Mouse (Mus musculus): ENCODE measurements at regions not wholly inside any gene's neighbourhood (a gene's known extent, or its start where the extent isn't known, plus 50 kb on each side); places are given as distances from the start of the nearest gene placed in this dataset.

DNA sequence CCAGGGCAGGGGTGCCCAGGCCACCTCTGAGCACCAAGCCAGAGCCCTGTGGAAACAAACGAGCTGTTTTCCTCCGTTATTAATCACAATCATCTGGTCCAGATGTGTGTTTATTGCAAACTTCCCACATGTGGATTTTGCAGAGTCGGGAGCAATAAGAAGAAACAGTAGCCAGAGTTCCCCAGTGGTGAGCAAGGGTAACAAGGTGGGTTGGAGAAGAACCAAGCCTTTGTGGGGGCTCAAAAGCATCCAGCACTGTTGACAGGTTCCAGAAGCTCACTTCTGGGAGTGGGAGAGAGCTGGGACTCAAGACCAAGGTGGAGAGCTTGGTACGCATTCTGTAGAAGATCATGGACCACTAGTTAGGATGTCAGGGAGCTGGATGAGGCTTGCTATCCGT, 63.6 kb downstream of the Hif1an start:
- DNase-seq: no peak

DNA sequence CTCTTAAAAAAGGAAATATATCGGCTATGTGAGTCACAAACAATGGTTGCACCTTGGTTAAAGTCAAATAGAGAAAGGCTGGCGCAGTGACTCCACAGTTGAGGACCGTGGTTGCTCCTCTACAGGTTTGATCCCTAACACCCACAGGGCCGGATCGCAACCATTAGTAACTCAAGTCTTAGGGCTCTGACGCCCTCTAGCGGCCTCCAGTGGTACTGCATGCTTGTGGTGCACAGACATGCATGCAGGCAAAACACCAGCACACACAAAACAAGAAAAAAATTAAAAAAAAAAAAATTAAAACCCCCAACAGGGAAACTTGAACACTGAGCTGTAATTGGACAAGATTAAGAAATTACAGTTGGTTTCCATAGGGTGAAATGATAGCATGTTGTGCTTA, 67.1 kb downstream of the Hif1an start:
- DNase-seq: no peak

DNA sequence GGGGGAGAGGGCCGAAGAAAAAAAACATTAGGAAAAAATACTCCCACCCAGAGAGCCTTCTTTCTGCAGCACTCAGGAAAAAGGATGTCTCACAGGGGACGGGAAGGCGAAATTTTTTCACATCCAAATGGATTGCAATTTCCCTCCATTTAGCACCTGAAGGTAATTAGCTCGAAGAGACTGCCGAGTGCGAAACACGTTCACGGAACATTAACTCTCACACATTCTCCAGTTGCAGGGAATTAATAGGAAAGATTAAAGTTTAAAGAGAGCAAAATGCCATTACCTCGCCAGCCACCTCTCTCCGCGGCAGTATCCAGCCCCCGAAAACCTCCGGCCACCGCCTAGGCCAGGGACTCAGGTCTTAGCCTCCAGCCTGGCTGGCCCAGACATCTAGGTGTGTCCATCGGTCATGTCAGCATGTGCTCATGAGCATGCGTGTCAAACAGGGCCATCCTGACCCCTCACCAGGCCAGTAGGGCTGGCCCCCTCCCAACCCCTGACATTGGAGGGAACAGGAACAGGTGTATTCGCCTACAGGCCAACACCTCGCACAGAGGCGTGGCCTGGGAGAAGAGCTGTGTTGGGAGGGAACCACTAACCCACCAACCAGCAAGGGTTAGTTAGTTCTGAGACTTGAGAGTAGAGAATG, 68.8 kb downstream of the Hif1an start:
- peak; percentile 43 to 68 for DNase-seq

DNA sequence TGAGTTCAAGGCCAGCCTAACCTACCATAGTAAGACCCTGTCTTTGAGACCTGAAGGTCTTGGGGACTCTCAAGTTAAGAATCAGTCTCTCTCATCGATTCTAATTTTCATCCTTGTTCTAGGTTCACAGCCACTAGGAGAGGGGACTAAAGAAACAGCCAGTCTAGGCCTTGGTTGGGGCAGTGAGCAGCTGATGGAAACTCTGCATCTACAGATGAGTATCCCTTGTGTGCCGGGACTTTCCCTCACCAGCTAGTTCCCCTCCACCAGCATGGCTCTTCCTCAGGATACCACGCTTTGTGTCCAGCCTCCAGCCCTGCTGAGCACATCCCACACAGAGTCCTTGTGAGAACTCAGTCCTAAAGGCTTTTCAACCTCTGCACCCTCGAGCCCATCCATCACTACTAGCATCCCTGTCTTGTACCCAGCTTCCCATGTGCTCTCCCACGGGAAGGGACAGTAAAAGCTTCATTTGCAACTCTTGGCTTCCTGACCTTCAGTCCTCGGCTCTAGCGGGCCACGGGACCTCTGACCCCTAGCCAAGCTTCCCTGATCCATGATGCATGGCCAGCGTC, 74.6 kb downstream of the Hif1an start:
- peak in 1 of 2 experiments; percentile 46 for DNase-seq

DNA sequence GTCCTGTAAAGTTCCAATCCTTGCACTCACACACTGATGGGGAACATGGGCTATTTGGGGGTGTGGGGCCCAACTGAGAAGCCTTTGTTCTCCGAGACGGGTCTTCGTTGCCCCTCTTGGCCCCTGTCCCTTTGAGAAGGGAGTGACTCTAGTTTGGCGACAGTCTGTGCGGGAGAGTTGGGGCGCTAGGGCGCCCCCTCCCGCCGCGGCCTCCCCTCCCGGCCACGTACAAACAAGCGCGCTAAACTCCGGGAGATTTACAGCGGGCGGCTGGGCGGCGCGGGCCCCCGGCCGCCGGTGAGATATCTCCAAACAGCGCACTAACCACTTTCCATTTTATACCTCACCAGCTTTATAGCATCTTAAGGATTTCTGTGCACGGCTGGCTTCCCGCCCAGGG, 77.4 kb downstream of the Hif1an start:
- peak; percentile 42 to 60 for DNase-seq

DNA sequence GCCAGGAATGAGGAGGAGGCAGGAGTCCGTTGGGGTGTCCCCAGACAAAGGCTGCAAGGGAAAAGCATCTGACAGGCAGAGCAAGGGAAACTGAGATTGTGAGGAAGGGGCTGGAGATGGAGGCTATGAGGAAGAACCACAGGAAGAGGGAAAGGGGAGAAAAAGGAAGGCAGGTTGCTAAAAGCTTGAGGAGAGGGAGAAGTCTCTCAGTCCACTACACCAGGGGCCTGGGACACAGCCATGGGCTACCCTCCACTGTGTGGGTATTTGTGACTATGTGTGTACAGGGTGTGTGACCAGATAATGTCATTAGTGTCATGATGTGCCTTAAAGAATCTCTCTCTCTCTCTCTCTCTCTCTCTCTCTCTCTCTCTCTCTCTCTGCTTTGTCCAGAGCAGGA, 77.9 kb downstream of the Hif1an start:
- no peak for DNase-seq

DNA sequence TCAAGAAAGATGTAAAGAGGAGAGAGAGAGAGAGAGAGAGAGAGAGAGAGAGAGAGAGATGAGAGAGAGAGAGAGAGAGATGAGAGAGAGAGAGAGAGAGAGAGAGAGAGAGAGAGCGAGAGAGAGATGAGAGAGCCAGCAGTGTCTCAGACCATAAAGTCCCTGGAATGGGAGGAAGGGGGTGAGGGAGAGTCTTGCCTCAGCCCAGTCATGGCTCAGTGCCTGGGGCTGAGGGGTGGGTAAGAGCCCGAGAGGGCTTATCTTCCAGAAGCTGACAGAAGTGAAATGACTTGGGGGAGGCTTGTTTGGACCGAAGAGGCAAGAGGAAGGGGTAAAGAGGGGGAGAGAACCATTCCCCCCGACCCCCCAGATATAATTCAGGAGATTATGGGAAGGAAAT, 79.6 kb downstream of the Hif1an start:
- peak in 1 of 2 experiments; percentile 52 for DNase-seq

DNA sequence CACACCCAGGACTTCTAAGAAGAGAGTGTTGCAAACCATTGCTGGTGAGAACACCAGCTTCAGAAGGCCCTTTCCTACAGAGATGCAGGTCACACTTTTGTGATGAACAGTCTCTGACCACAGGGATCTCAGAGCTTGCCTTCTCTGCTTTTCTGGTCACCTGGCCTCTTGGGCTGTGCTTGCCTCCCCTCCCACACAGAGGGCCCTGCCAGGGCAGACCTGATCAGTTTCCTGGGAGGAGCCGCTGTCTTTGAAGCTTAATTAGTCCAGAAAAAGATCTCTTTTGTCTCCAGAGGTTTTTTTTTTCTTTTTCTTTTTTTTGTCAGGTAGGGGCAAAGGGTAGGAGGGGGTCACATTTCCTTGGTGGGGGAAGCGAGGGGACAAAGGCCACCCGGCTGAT, 81.7 kb downstream of the Hif1an start:
- peak in 1 of 2 experiments; percentile 50 for DNase-seq

DNA sequence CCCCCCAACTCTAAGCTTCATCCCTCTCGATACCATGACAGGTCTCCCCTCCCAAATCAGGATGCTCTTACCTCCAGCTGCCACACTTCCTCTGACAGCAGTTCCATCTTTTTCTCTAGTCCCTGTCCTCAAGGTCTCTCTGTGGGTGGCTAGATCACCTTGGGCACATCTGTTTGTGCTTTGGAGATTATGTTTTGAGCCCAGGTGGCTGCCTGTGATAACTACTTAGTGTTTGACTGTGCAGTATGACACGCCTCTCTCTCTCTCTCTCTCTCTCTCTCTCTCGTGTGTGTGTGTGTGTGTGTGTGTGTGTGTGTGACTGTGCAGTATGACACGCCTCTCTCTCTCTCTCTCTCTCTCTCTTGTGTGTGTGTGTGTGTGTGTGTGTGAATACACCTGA, 82.3 kb downstream of the Hif1an start:
- no peak for DNase-seq

DNA sequence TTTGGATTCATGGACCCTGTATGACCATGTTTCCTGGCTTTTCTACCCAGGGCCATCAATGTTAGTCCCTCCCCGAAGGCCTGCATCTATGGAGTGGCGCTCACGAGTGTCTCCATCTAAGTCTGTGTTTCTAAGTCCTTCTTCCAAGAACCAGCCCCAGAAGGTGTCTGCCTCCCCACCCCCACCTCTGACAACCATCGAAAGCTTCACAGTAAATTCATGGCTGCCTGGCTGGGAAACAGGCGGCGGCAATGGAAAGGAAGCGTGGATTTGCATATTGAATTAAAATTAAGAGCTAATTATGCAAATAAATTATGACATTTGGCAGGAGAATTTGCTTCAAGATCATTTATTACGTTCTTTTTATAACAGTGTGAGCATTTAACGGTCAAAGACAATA, 83.9 kb downstream of the Hif1an start:
- no peak for DNase-seq

DNA sequence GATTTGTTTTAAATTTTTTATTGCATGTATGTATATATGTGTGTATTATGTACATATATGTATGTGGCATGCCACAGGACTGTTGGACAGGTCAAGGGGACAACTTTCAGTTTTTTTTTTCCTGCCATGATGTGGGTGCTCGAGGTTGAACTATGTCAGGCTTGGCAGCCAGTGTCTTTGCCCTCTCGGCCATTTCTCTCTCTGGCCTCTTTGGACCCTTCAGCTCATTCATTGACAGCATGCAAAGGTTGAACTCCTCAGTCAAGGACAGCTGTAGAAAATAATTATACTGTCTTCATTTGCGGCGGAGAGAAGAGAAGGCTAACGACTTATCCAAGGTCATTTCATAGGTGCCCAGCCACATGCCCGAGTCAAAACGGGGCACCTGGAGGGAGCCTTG, 86.6 kb downstream of the Hif1an start:
- DNase-seq: no peak

DNA sequence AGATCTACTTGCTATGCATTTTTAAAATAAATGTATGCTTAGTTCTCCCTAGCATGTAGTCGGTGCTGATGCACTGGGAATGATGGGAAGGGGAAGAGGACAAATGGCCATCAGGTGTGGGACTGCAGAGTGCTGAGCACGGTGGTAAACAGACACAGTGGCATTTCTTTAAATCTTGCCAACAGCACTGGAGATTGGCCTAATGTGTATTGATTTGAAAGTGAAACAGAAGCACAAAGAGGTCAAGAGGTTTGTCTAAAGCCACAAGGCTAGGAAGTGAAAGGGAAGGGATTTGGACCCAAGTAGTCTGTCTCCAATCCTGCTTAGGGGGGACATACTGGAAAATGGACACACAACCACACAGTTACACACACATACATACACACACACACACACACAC, 88.2 kb downstream of the Hif1an start:
- DNase-seq: no peak

DNA sequence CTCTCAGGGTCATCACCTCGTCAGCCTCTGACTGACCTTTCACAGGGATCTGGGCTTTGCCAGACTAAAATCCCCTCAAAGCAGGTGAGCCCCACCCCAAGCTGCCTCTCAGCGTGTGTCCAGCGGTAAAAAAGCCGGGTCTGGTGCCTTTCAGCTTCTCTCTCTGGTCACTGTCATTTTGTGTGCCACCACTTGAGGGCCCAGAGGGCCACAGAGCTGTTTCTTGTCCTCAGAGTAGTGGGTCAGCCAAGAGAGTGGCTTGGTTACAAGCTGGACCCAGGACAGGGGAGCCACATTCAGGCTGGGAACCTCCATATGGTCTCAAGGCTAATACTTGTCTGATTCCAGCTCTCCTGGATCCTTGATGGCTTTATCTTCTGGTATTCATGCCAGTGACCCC, 89.0 kb downstream of the Hif1an start:
- DNase-seq: peak; percentile 60 to 68

DNA sequence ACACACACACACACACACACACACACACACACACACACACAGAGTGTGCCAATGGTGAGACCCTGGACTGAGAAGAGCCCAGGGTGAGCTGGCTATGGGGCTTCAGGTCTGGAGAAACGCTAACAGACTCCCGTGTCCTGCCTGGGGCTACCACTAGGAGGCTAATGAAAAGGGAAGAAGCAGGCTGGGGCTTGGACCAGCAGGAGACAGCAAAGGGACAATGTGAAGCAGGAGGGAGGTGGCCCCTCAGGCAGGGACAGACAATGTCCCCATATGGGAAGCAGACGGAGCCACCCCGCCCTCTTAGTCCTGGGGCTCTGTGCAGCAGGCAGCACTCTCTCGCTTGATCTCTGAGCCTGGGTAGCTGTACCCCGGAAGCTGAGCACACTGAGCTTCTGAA, 93.1 kb downstream of the Hif1an start:
- DNase-seq: peak; percentile 86 to 89

DNA sequence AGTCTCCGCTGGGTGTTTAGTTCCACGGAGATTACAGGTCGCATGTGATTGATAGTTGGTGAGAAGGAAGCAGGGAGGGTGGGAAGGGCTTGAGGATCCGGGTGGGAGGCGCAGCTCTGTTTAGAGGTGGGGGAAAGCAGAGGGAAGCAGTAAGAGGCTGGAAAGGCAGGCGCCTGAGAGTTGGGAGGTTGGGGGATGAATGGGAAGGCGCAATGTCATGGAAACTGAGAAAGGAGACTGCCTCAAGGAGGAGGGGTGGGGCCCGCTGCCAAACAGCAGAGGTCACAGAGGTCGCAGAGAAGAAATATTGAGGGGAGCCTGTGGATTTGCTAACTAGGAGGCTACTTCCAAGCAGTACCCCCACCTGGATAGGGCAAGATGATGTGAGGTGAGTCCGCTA, 96.5 kb upstream of the Pax2 start:
- DNase-seq: no peak

DNA sequence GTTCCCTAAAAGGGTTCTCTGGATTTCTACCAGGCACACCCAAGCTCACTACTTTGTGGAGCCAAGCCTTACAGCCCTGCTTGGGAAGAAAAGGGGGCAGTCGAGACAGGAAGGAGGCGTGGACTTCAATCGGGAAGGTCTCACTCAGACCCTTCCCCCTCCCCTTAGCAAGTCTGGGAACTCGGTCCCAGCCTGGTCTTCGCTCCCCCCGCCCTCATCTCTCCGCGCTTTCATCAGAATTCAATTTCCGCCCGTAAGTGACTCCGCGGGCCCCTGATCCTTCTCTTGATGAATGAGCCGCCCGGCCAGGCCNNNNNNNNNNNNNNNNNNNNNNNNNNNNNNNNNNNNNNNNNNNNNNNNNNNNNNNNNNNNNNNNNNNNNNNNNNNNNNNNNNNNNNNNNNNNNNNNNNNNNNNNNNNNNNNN, 86.3 kb upstream of the Pax2 start:
- DNase-seq: peak; percentile 64 to 79

DNA sequence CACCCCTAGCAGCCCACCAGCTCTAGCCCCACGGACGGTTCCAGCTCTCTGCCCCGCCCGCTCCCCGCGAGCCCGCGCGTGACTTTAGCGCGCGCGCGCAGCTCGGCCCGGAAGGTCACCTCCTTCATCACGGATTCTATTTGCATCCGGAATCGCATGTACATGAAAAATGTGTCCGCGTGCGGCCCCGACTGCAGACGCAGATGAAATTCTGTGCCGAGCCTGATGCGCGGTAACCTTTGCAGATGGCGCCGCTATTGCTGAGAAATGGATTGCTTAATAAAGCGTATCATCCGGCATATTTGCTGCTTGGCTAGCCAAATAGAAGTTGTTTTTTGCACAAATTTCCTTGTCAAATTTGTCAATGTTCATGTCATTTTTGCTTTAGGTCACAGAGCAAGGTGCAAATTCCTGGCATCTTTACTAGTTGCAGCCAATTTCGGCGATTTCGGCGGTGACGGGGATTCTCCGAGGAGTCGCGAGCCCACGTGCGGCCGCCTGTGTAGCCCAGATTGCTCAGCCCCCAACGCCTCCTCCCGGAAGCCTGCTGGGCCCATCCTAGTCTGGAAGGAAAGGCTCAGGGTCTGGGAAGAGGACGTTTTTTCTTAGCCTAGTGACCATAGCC, 81.1 kb upstream of the Pax2 start:
- no peak for DNase-seq

DNA sequence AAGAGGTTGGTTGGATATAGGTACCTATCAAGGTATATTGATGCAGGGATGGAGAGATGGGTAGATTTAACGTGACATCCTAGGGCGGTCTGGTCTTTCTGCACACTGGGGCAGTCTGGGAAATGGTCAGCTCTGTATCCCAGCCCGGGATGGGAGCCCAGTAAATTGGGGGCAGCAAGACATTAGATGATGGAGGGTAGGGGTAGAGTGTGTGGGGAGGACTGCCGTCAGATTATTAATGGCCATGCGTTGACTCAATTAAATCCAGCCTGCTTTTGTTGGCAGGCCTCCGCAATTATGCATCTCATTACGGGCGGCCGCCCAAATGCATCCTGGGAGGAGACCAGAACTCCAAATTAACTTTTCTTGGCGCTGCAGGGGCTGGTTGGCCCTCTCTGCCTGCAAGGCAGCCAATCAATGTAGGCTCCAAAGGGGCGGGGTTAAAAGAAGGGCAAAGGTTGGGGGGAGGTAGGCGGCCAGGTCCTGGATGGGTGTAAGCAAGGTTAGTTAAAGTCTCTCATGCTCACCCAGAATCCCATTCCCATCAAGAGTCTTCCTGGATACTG, 79.2 kb upstream of the Pax2 start:
- DNase-seq: peak; percentile 51 to 67

DNA sequence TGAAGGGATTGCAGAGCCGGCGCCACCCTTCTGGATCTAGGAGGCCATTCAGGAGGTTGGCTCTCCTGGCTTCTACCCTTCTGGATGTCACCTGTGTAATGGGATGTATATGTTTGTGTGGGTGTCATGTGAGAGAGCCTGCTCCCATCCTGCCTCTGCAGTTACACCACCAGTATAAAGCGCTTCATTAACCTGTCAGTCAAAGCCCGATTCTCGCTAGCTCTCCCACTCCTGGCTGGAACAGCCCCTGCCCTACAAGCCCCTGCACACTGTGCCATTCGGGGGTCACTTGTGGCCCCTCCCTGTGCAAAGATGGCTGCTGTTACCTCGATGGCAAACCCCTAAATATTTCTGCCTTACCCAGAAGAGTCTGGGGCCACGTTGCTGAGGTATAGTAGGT, 78.5 kb upstream of the Pax2 start:
- DNase-seq: no peak

DNA sequence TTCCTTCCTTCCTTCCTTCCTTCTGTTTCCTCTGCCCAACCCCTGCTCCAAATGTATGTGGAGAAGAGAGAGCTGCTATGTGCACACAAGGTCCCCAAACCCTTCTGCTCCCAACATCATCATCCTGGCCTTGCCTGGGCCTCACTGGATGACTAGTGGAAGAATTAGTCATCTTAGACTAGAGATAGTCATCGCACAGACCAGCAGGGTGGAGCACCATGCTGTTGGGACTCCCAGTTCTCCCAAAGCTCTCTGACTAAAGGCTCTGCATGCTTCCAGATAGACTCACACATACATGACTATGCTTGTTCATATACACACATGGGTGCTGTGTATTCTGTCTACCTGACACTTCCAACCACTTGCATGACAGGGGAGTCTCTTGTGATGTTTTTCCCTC, 77.2 kb upstream of the Pax2 start:
- DNase-seq: no peak

DNA sequence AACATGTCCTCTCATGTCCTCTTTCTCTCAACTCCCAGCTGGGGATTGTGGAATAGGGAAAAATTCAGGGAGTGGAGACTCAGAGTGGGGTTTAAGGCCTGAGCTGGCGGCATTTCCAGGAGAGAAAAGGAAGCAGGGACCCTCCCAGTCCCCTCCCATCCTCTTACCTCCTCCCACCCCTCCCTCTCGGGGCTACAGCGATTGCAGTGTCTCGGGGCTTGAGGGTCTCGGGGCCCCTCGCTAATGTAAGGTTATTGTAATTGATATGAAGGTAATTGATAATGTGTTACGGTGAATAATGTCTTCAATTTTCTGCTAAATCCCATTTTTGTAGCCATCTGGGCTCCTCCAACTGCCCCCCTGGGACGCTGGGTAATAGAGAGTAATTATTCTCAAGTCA, 74.2 kb upstream of the Pax2 start:
- no peak for DNase-seq

DNA sequence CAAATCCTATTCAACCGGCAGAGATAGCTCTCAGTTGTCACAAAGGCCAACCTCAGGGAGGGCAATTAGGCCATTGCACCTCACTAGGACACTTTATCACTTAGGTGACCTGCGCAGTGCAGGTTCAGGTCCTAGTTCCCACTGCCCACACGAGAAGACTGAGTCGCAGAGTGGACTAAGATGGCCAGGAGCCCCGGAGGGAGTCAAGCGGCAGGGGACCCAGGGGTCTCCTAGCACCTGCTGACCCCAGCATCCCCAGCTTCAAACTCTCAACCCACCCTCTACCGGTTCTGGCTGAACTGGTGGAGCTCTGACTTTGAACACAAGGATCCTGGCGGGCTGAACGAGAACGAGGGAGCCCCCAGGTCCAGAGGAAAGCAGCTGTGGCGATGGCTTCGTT, 72.7 kb upstream of the Pax2 start:
- DNase-seq: no peak

DNA sequence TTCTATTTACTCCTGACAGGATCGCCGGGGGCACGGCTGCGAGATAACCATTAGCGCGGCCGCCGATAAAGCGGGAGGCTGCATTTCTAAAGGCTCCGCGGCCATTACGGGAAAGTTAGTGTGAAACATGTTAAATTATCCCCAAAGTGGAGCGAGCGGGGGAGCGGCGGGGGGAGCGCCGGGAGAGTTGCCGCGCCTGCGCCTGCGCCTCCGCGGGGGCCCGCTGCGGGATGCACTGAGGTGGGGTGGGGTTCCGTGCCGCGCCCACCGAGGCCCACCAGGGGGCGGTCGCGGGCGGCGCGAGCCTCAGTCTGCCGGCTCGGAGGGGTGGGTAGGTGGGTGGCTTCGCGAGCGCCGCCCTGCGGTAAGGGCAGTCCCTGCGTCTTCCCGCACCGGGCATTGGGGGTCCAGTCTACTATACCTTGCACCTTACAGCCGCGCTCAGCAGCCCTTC, 71.8 kb upstream of the Pax2 start:
- DNase-seq: peak; percentile 63 to 77

DNA sequence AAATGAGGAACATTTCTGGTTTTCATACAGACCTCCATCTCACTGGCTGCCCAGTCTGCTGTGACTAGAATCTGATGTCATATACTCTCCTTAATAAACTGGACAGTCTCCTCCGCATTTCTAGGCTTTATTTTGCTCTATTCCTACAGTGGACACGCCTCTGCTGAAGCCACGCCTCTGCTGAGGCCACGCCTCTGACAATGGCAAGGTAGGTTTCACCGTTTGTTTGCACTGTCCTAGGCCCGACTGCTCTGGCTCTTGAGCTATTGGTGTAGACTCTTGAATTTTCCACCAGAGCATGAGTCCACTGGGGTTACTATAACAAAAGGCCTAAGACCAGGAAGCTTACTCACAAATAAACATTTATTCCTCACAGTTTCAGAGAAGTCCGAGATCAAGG, 69.8 kb upstream of the Pax2 start:
- DNase-seq: no peak
